Mouse (Mus musculus) forebrain, embryonic 15.5 days (tissue): Measurements from ENCODE around the gene Tfpi. TPM values are rescaled to one million over a fixed set of nuclear protein-coding genes. Genes with fewer than 3 reads are reported as not detected.

Experiments used
- ATAC-seq: fragments of 200-750 bp; cut with Nextera tagmentation; replicated peaks from 2 replicates; pipeline ENCODE4 v1.8.0; 2017; ENCODE audit warnings: mild to moderate bottlenecking, moderate TSS enrichment, moderate library complexity
- H3K27ac ChIP-seq: fragments of 300-500 bp; sonication (generic); replicated peaks from 2 replicates; pipeline ENCODE4 v1.5.1; 2015; ENCODE audit warnings: mild to moderate bottlenecking, inconsistent platforms
- H3K27me3 ChIP-seq: fragments of 300-500 bp; sonication (generic); 2 replicates; pipeline ENCODE4 v1.6.1; 2015; ENCODE audit warnings: inconsistent platforms
- H3K36me3 ChIP-seq: fragments of 300-500 bp; sonication (generic); 2 replicates; pipeline ENCODE4 v1.6.1; 2015; ENCODE audit warnings: mild to moderate bottlenecking, inconsistent platforms
- H3K4me1 ChIP-seq: fragments of 300-500 bp; sonication (generic); 2 replicates; pipeline ENCODE4 v1.6.1; 2015; ENCODE audit warnings: inconsistent platforms
- H3K4me2 ChIP-seq: fragments of 300-500 bp; sonication (generic); replicated peaks from 2 replicates; pipeline ENCODE4 v1.6.1; 2015; ENCODE audit warnings: mild to moderate bottlenecking, inconsistent platforms
- H3K4me3 ChIP-seq: fragments of 300-500 bp; sonication (generic); 2 replicates; pipeline ENCODE4 v1.5.1; 2015; ENCODE audit warnings: mild to moderate bottlenecking, inconsistent platforms
- H3K9ac ChIP-seq: fragments of 300-500 bp; sonication (generic); replicated peaks from 2 replicates; pipeline ENCODE4 v1.6.1; 2015; ENCODE audit warnings: mild to moderate bottlenecking, inconsistent platforms
- H3K9me3 ChIP-seq: fragments of 300-500 bp; sonication (generic); 2 replicates; pipeline ENCODE4 v1.6.1; 2016; ENCODE audit warnings: inconsistent platforms
- WGBS: fragments of 180-500 bp; shearing (Covaris S2); methylation state at CpG from one replicate; pipeline ENCODE4 v1.1.7; 2015; ENCODE audit warnings: mixed read lengths; 5-methylcytosine and 5-hydroxymethylcytosine counted together
- polyA plus RNA-seq: library from polyadenylated mRNA; unstranded; fragments of >200 nt; fragmentation: Nextera tagmentation; extraction: Ambion mirVana; gene quantifications from 2 replicates; pipeline ENCODE4 v1.2.1, GENCODE M21; 2015

Tfpi gene
- polyA plus RNA-seq, 1 experiment from 2014 or later, result 9.7 TPM

- Histone ChIP-seq H3K27me3 (no peaks in the 10 kb centered on the region), H3K9ac (no peak overlapping the region), H3K9me3 (no peaks in the 10 kb centered on the region), H3K4me3 (no peak overlapping the region), H3K4me2 (no peak overlapping the region), H3K27ac (no peak overlapping the region), H3K4me1 (no peaks in the 10 kb centered on the region), H3K36me3 (no peaks in the 10 kb centered on the region)
- ATAC-seq, result no peak
- 80% methylated on average over 3 of the region's 3 CpGs for WGBS
These were observed 22.3 kb upstream of the Tfpi start for GRCm38 (mm10) chr2:84498921-84499320.

- Histone ChIP-seq H3K4me3 (no peak overlapping the region), H3K27ac (no peak overlapping the region), H3K27me3 (no peaks in the 10 kb centered on the region), H3K4me2 (no peak overlapping the region), H3K9ac (no peak overlapping the region), H3K4me1 (no peaks in the 10 kb centered on the region), H3K9me3 (no peaks in the 10 kb centered on the region), H3K36me3 (no peaks in the 10 kb centered on the region)
- 74% methylated on average over 3 of the region's 3 CpGs for WGBS
- ATAC-seq, result no peak
These were observed 18.5 kb upstream of the Tfpi start for GRCm38 (mm10) chr2:84495108-84495507.

GRCm38 (mm10) chr2:84493626-84494025, 17.1 kb upstream of the Tfpi start:
- no peaks in the 10 kb centered on the region for H3K9me3 ChIP-seq
- H3K27ac ChIP-seq, result no peak overlapping the region
- no peak overlapping the region for H3K4me2 ChIP-seq
- no peak for ATAC-seq
- 95% methylated on average over 2 of the region's 2 CpGs for WGBS
- H3K4me3 ChIP-seq, result no peak overlapping the region
- no peaks in the 10 kb centered on the region for H3K36me3 ChIP-seq
- no peaks in the 10 kb centered on the region for H3K4me1 ChIP-seq
- no peaks in the 10 kb centered on the region for H3K27me3 ChIP-seq
- no peak overlapping the region for H3K9ac ChIP-seq

- no peak overlapping the region for H3K4me3 ChIP-seq
- no peak overlapping the region for H3K4me2 ChIP-seq
- no peak overlapping the region for H3K27ac ChIP-seq
- H3K36me3 ChIP-seq, result no peaks in the 10 kb centered on the region
- no peaks in the 10 kb centered on the region for H3K4me1 ChIP-seq
- no peaks in the 10 kb centered on the region for H3K27me3 ChIP-seq
- no peaks in the 10 kb centered on the region for H3K9me3 ChIP-seq
- 87% methylated on average over 1 of the region's 1 CpGs for WGBS
- no peak overlapping the region for H3K9ac ChIP-seq
- no peak for ATAC-seq
These were observed 15.1 kb upstream of the Tfpi start for GRCm38 (mm10) chr2:84491715-84492114.

GRCm38 (mm10) chr2:84487705-84488291, 11.2 kb upstream of the Tfpi start:
- H3K27ac ChIP-seq, result no peak overlapping the region
- no peaks in the 10 kb centered on the region for H3K9me3 ChIP-seq
- no peaks in the 10 kb centered on the region for H3K4me1 ChIP-seq
- ATAC-seq, result no peak
- no peak overlapping the region for H3K9ac ChIP-seq
- H3K4me2 ChIP-seq, result no peak overlapping the region
- 70% methylated on average over 9 of the region's 9 CpGs for WGBS
- H3K36me3 ChIP-seq, result no peaks in the 10 kb centered on the region
- H3K27me3 ChIP-seq, result no peaks in the 10 kb centered on the region
- H3K4me3 ChIP-seq, result no peak overlapping the region

- Histone ChIP-seq H3K4me2 (no peak overlapping the region; the same call in 1 of the 2 replicates), H3K9me3 (no peaks in the 10 kb centered on the region), H3K27ac (no peak overlapping the region), H3K27me3 (no peaks in the 10 kb centered on the region), H3K36me3 (no peaks in the 10 kb centered on the region), H3K4me1 (no peaks in the 10 kb centered on the region), H3K9ac (no peak overlapping the region), H3K4me3 (no peak overlapping the region)
- 50% methylated on average over 7 of the region's 7 CpGs for WGBS
- peak; percentile 63; the same call in 1 of the 2 replicates for ATAC-seq
These were observed 5.3 kb upstream of the Tfpi start for GRCm38 (mm10) chr2:84481863-84482262.

- ATAC-seq, result no peak
- H3K4me2 ChIP-seq, result no peak overlapping the region
- no peak overlapping the region for H3K4me3 ChIP-seq
- H3K27ac ChIP-seq, result no peak overlapping the region
- H3K36me3 ChIP-seq, result no peaks in the 10 kb centered on the region
- no peaks in the 10 kb centered on the region for H3K27me3 ChIP-seq
- 36% methylated on average over 3 of the region's 3 CpGs for WGBS
- H3K9me3 ChIP-seq, result no peaks in the 10 kb centered on the region
- no peak overlapping the region for H3K9ac ChIP-seq
- H3K4me1 ChIP-seq, result no peaks in the 10 kb centered on the region
These were observed 2.5 kb upstream of the Tfpi start for GRCm38 (mm10) chr2:84479036-84479435.

GRCm38 (mm10) chr2:84477759-84478158, 1.2 kb upstream of the Tfpi start:
- no peak for ATAC-seq
- no peaks in the 10 kb centered on the region for H3K36me3 ChIP-seq
- H3K27ac ChIP-seq, result no peak overlapping the region
- no peak overlapping the region for H3K9ac ChIP-seq
- no peaks in the 10 kb centered on the region for H3K4me1 ChIP-seq
- no peaks in the 10 kb centered on the region for H3K27me3 ChIP-seq
- no peak overlapping the region for H3K4me2 ChIP-seq
- H3K9me3 ChIP-seq, result no peaks in the 10 kb centered on the region
- WGBS, result 93% methylated on average over 6 of the region's 6 CpGs
- no peak overlapping the region for H3K4me3 ChIP-seq

- Histone ChIP-seq H3K27me3 (no peaks in the 10 kb centered on the region), H3K9me3 (no peaks in the 10 kb centered on the region), H3K4me3 (no peak overlapping the region), H3K4me2 (no peak overlapping the region), H3K27ac (no peak overlapping the region), H3K9ac (no peak overlapping the region), H3K4me1 (no peaks in the 10 kb centered on the region), H3K36me3 (no peaks in the 10 kb centered on the region)
- ATAC-seq, result no peak
- WGBS, result 75% methylated on average over 3 of the region's 3 CpGs
These were observed 444 bp downstream of the Tfpi start for GRCm38 (mm10) chr2:84476131-84476530.

GRCm38 (mm10) chr2:84475601-84476000, 974 bp downstream of the Tfpi start:
- no peak overlapping the region for H3K4me3 ChIP-seq
- H3K9ac ChIP-seq, result no peak overlapping the region
- H3K9me3 ChIP-seq, result no peaks in the 10 kb centered on the region
- no peaks in the 10 kb centered on the region for H3K36me3 ChIP-seq
- no peak overlapping the region for H3K4me2 ChIP-seq
- WGBS, result 35% methylated on average over 1 of the region's 1 CpGs
- H3K4me1 ChIP-seq, result no peaks in the 10 kb centered on the region
- no peak for ATAC-seq
- no peak overlapping the region for H3K27ac ChIP-seq
- no peaks in the 10 kb centered on the region for H3K27me3 ChIP-seq

- no peak overlapping the region for H3K9ac ChIP-seq
- no peak for ATAC-seq
- no peaks in the 10 kb centered on the region for H3K27me3 ChIP-seq
- H3K36me3 ChIP-seq, result no peaks in the 10 kb centered on the region
- H3K4me3 ChIP-seq, result no peak overlapping the region
- H3K4me2 ChIP-seq, result no peak overlapping the region
- no peaks in the 10 kb centered on the region for H3K4me1 ChIP-seq
- 11% methylated on average over 6 of the region's 6 CpGs for WGBS
- H3K27ac ChIP-seq, result no peak overlapping the region
- H3K9me3 ChIP-seq, result no peaks in the 10 kb centered on the region
These were observed 1.9 kb downstream of the Tfpi start for GRCm38 (mm10) chr2:84474651-84475050.

GRCm38 (mm10) chr2:84473941-84474530, 2.5 kb downstream of the Tfpi start:
- Histone ChIP-seq H3K4me1 (no peaks in the 10 kb centered on the region), H3K36me3 (no peaks in the 10 kb centered on the region), H3K27me3 (no peaks in the 10 kb centered on the region), H3K9me3 (no peaks in the 10 kb centered on the region), H3K9ac (no peak overlapping the region), H3K4me2 (no peak overlapping the region), H3K27ac (no peak overlapping the region), H3K4me3 (no peak overlapping the region)
- 83% methylated on average over 14 of the region's 14 CpGs for WGBS
- ATAC-seq, result no peak

- Histone ChIP-seq H3K4me2 (no peak overlapping the region), H3K27ac (no peak overlapping the region), H3K4me1 (no peaks in the 10 kb centered on the region), H3K9me3 (no peaks in the 10 kb centered on the region), H3K36me3 (no peaks in the 10 kb centered on the region), H3K27me3 (no peaks in the 10 kb centered on the region), H3K9ac (no peak overlapping the region), H3K4me3 (no peak overlapping the region)
- ATAC-seq, result no peak
- WGBS, result 86% methylated on average over 4 of the region's 4 CpGs
These were observed 9.2 kb downstream of the Tfpi start for GRCm38 (mm10) chr2:84467391-84467790.
